Mouse (Mus musculus) heart, embryonic 14.5 days (tissue): ENCODE data around the gene Cdkl1. TPM values are rescaled to one million over a fixed set of nuclear protein-coding genes. Genes with fewer than 3 reads are reported as not detected.

Source experiments
- ATAC-seq: fragments of 200-750 bp; cut with Nextera tagmentation; 2 replicates; pipeline ENCODE4 v1.8.0; 2017; ENCODE audit warnings: low read depth, moderate TSS enrichment; ENCODE audit not compliant: insufficient number of reproducible peaks, insufficient read depth, low FRiP score
- H3K27ac ChIP-seq, 2 experiments: fragments of 200-500 bp in 1 of 2; fragments of 300-500 bp in 1 of 2; sonication (generic) in 1 of 2; replicated peaks in 1 of 2; 2 replicates each; pipeline ENCODE4 v1.5.1; 2012 to 2014; ENCODE audit warnings: low read depth in 2 of 2, low read length in 2 of 2, control low read depth in 1 of 2, mild to moderate bottlenecking in 1 of 2, mixed read lengths in 1 of 2; ENCODE audit not compliant: control insufficient read depth in 1 of 2, insufficient read depth in 1 of 2
- H3K27me3 ChIP-seq: fragments of 300-500 bp; sonication (generic); 2 replicates; pipeline ENCODE4 v1.6.1; 2014; ENCODE audit warnings: mild to moderate bottlenecking, low read length, control low read depth; ENCODE audit not compliant: control insufficient read depth, insufficient read depth
- H3K36me3 ChIP-seq: fragments of 300-500 bp; sonication (generic); 2 replicates; pipeline ENCODE4 v1.6.1; 2014; ENCODE audit warnings: mild to moderate bottlenecking, control low read depth, low read length, mixed read lengths; ENCODE audit not compliant: control insufficient read depth, insufficient read depth
- H3K4me1 ChIP-seq, 2 experiments: fragments of 200-500 bp in 1 of 2; fragments of 300-500 bp in 1 of 2; sonication (generic) in 1 of 2; 2 replicates each; pipeline ENCODE4 v1.6.1; 2012 to 2014; ENCODE audit warnings: low read length in 2 of 2, control low read depth in 1 of 2, mixed read lengths in 1 of 2; ENCODE audit not compliant: control insufficient read depth in 2 of 2, insufficient read depth in 2 of 2
- H3K4me2 ChIP-seq: fragments of 300-500 bp; sonication (generic); 2 replicates; pipeline ENCODE4 v1.6.1; 2014; ENCODE audit warnings: mild to moderate bottlenecking, low read length
- H3K4me3 ChIP-seq, 2 experiments: fragments of 200-500 bp in 1 of 2; fragments of 300-500 bp in 1 of 2; sonication (generic) in 1 of 2; 2 replicates each; pipeline ENCODE4 v1.5.1; 2012 to 2014; ENCODE audit warnings: low read length in 2 of 2, mild to moderate bottlenecking in 2 of 2, control low read depth in 1 of 2, low read depth in 1 of 2, moderate library complexity in 1 of 2; ENCODE audit not compliant: control insufficient read depth in 1 of 2, insufficient read depth in 1 of 2
- H3K9ac ChIP-seq: fragments of 300-500 bp; sonication (generic); 2 replicates; pipeline ENCODE4 v1.6.1; 2014; ENCODE audit warnings: mild to moderate bottlenecking, low read length
- H3K9me3 ChIP-seq: fragments of 300-500 bp; sonication (generic); 2 replicates; pipeline ENCODE4 v1.6.1; 2016; ENCODE audit warnings: low read length, control low read depth; ENCODE audit not compliant: control insufficient read depth
- WGBS: fragments of 180-500 bp; shearing (Covaris S2); extraction: QIAGEN DNeasy Blood & Tissue Kit; methylation state at CpG from one replicate; pipeline ENCODE4 v1.1.7; 2014; 5-methylcytosine and 5-hydroxymethylcytosine counted together
- polyA plus RNA-seq: library from polyadenylated mRNA; unstranded; fragments of >200 nt; fragmentation: Nextera tagmentation; extraction: Ambion mirVana; gene quantifications from 2 replicates; pipeline ENCODE4 v1.2.1, GENCODE M21; 2014

Gene Cdkl1
- polyA plus RNA-seq, 1 experiment from 2014 or later: 6.7 TPM

- Histone ChIP-seq H3K4me2 (no peak overlapping the region), H3K4me1 (peaks cover 6 to 11% of the 10 kb centered on the region in 2 experiments)
- WGBS: 82% methylated on average over 5 of the region's 6 CpGs
Observed at GRCm38 (mm10) chr12:69803196-69803595, 12.1 kb upstream of the Cdkl1 start.

GRCm38 (mm10) chr12:69800586-69800985, 9.5 kb upstream of the Cdkl1 start:
- no peak for ATAC-seq
- H3K4me1 ChIP-seq: no peaks in the 10 kb centered on the region
- WGBS: 79% methylated on average over 4 of the region's 4 CpGs

More at GRCm38 (mm10) chr12:69803196-69803595, 12.1 kb upstream of the Cdkl1 start:
- Histone ChIP-seq H3K9me3 (no peaks in the 10 kb centered on the region), H3K27me3 (no peaks in the 10 kb centered on the region), H3K9ac (no peak overlapping the region), H3K36me3 (peaks cover 64% of the 10 kb centered on the region), H3K27ac (no peak overlapping the region), H3K4me3 (no peak overlapping the region)
- ATAC-seq: no peak

GRCm38 (mm10) chr12:69796311-69796710, 5.2 kb upstream of the Cdkl1 start:
- Histone ChIP-seq H3K4me2 (no peak overlapping the region), H3K27ac (no peak overlapping the region), H3K9me3 (no peaks in the 10 kb centered on the region), H3K9ac (no peak overlapping the region), H3K27me3 (no peaks in the 10 kb centered on the region), H3K4me3 (no peak overlapping the region), H3K36me3 (peaks cover 1% of the 10 kb centered on the region; the same call in 1 of the 2 replicates), H3K4me1 (0 out of 4 replicates have a peak, but pooled peaks cover 0 to under 1% of the 10 kb centered on the region in 2 experiments)
- WGBS: 94% methylated on average over 3 of the region's 3 CpGs
- no peak for ATAC-seq

More at GRCm38 (mm10) chr12:69800586-69800985, 9.5 kb upstream of the Cdkl1 start:
- H3K27ac ChIP-seq: no peak overlapping the region
- no peaks in the 10 kb centered on the region for H3K9me3 ChIP-seq
- H3K36me3 ChIP-seq: peaks cover 38% of the 10 kb centered on the region
- no peak overlapping the region for H3K4me2 ChIP-seq
- no peak overlapping the region for H3K4me3 ChIP-seq
- no peaks in the 10 kb centered on the region for H3K27me3 ChIP-seq
- no peak overlapping the region for H3K9ac ChIP-seq

- Histone ChIP-seq H3K9me3 (no peaks in the 10 kb centered on the region), H3K4me1 (peaks cover 0 to 6% of the 10 kb centered on the region in 2 experiments; a peak in 2 of 4 replicates), H3K36me3 (no peaks in the 10 kb centered on the region), H3K27ac (no peak overlapping the region), H3K9ac (peak overlapping the region; percentile 66), H3K4me2 (peak overlapping the region; percentile 82), H3K27me3 (no peaks in the 10 kb centered on the region), H3K4me3 (peak overlapping the region; percentile 57 to 68)
- ATAC-seq: no peak
- 40% methylated on average over 27 of the region's 27 CpGs for WGBS
Observed at GRCm38 (mm10) chr12:69789766-69790529, 1.1 kb downstream of the Cdkl1 start.

GRCm38 (mm10) chr12:69788380-69788779, 2.7 kb downstream of the Cdkl1 start:
- Histone ChIP-seq H3K4me2 (no peak overlapping the region), H3K9ac (no peak overlapping the region), H3K27me3 (no peaks in the 10 kb centered on the region), H3K4me3 (no peak overlapping the region), H3K27ac (no peak overlapping the region), H3K36me3 (no peaks in the 10 kb centered on the region), H3K9me3 (no peaks in the 10 kb centered on the region), H3K4me1 (peaks cover 0 to 6% of the 10 kb centered on the region in 2 experiments; a peak in 2 of 4 replicates)
- 83% methylated on average over 5 of the region's 5 CpGs for WGBS
- ATAC-seq: no peak

GRCm38 (mm10) chr12:69785471-69785870, 5.6 kb downstream of the Cdkl1 start:
- H3K27ac ChIP-seq: no peak overlapping the region
- H3K4me2 ChIP-seq: no peak overlapping the region
- no peak overlapping the region for H3K4me3 ChIP-seq
- H3K36me3 ChIP-seq: no peaks in the 10 kb centered on the region
- no peak for ATAC-seq
- no peak overlapping the region for H3K9ac ChIP-seq
- 84% methylated on average over 9 of the region's 9 CpGs for WGBS
- H3K9me3 ChIP-seq: no peaks in the 10 kb centered on the region
- H3K27me3 ChIP-seq: no peaks in the 10 kb centered on the region
- peaks cover 7% of the 10 kb centered on the region in 2 experiments; a peak in 3 of 4 replicates for H3K4me1 ChIP-seq

GRCm38 (mm10) chr12:69783247-69784025, 7.6 kb downstream of the Cdkl1 start:
- H3K4me3 ChIP-seq: no peak overlapping the region
- 63% methylated on average over 6 of the region's 6 CpGs for WGBS
- no peaks in the 10 kb centered on the region for H3K9me3 ChIP-seq
- ATAC-seq: no peak
- H3K36me3 ChIP-seq: no peaks in the 10 kb centered on the region
- no peaks in the 10 kb centered on the region for H3K27me3 ChIP-seq
- peaks cover 7% of the 10 kb centered on the region in 2 experiments; a peak in 3 of 4 replicates for H3K4me1 ChIP-seq
- no peak overlapping the region for H3K4me2 ChIP-seq
- no peak overlapping the region for H3K27ac ChIP-seq
- H3K9ac ChIP-seq: no peak overlapping the region
